Mouse (Mus musculus) neural tube, embryonic 14.5 days (tissue): ENCODE measurements at regions not wholly inside any gene's neighbourhood (a gene's known extent, or its start where the extent isn't known, plus 50 kb on each side); places are given as distances from the start of the nearest gene placed in this dataset.

Experiments used
- ATAC-seq: fragments of 200-750 bp; cut with Nextera tagmentation; 2 replicates; pipeline ENCODE4 v1.8.0; 2017; ENCODE audit warnings: low read depth, mild to moderate bottlenecking, moderate TSS enrichment, moderate library complexity
- H3K27ac ChIP-seq: fragments of 300-500 bp; sonication (generic); 2 replicates; pipeline ENCODE4 v1.5.1; 2014; ENCODE audit warnings: low read depth, mild to moderate bottlenecking, control low read depth, low read length, moderate library complexity, mixed read lengths
- H3K27me3 ChIP-seq: fragments of 300-500 bp; sonication (generic); 2 replicates; pipeline ENCODE4 v1.6.1; 2014; ENCODE audit warnings: low read length; ENCODE audit not compliant: control insufficient read depth, insufficient read depth
- H3K36me3 ChIP-seq: fragments of 300-500 bp; sonication (generic); 2 replicates; pipeline ENCODE4 v1.6.1; 2014; ENCODE audit warnings: low read length, mixed read lengths; ENCODE audit not compliant: control insufficient read depth, insufficient read depth
- H3K4me1 ChIP-seq: fragments of 300-500 bp; sonication (generic); 2 replicates; pipeline ENCODE4 v1.6.1; 2014; ENCODE audit warnings: low read length; ENCODE audit not compliant: control insufficient read depth, insufficient read depth
- H3K4me2 ChIP-seq: fragments of 300-500 bp; sonication (generic); 2 replicates; pipeline ENCODE4 v1.6.1; 2014; ENCODE audit warnings: mild to moderate bottlenecking, low read depth, low read length, control low read depth
- H3K4me3 ChIP-seq: fragments of 300-500 bp; sonication (generic); 2 replicates; pipeline ENCODE4 v1.5.1; 2014; ENCODE audit warnings: low read depth, low read length, control low read depth, mixed read lengths
- H3K9ac ChIP-seq: fragments of 300-500 bp; sonication (generic); replicated peaks from 2 replicates; pipeline ENCODE4 v1.6.1; 2014; ENCODE audit warnings: low read depth, mild to moderate bottlenecking, control low read depth, low read length, mixed read lengths
- H3K9me3 ChIP-seq: fragments of 300-500 bp; sonication (generic); 2 replicates; pipeline ENCODE4 v1.6.1; 2016; ENCODE audit warnings: low read length; ENCODE audit not compliant: control insufficient read depth
- WGBS: fragments of 180-500 bp; shearing (Covaris S2); extraction: QIAGEN DNeasy Blood & Tissue Kit; methylation state at CpG from one replicate; pipeline ENCODE4 v1.1.7; 2014; 5-methylcytosine and 5-hydroxymethylcytosine counted together

GRCm38 (mm10) chr11:34153749-34154525 is 54.0 kb downstream of the Foxi1 start:
- H3K4me3 ChIP-seq: no peak overlapping the region
- H3K9me3 ChIP-seq: no peaks in the 10 kb centered on the region
- H3K36me3 ChIP-seq: no peaks in the 10 kb centered on the region
- ATAC-seq: no peak
- WGBS: 90% methylated on average over 5 of the region's 5 CpGs
- H3K27me3 ChIP-seq: no peaks in the 10 kb centered on the region
- no peaks in the 10 kb centered on the region for H3K4me1 ChIP-seq
- H3K27ac ChIP-seq: no peak overlapping the region
- no peak overlapping the region for H3K4me2 ChIP-seq
- H3K9ac ChIP-seq: no peak overlapping the region

GRCm38 (mm10) chr11:34149370-34149976 is 51.1 kb upstream of the 4930469K13Rik start:
- H3K27me3 ChIP-seq: no peaks in the 10 kb centered on the region
- H3K4me2 ChIP-seq: no peak overlapping the region
- peak; percentile 73; the same call in 1 of the 2 replicates for ATAC-seq
- no peak overlapping the region for H3K4me3 ChIP-seq
- no peak overlapping the region for H3K27ac ChIP-seq
- WGBS: 38% methylated on average over 5 of the region's 5 CpGs
- H3K9ac ChIP-seq: no peak overlapping the region
- no peaks in the 10 kb centered on the region for H3K36me3 ChIP-seq
- no peaks in the 10 kb centered on the region for H3K9me3 ChIP-seq
- no peaks in the 10 kb centered on the region for H3K4me1 ChIP-seq
